Mouse (Mus musculus): Measurements from ENCODE around the gene Trim71. TPM values are rescaled to one million over a fixed set of nuclear protein-coding genes. Genes with fewer than 3 reads are reported as not detected.
"Not testable (repeated sequence)": the region's sequence is repeated elsewhere in the genome, so short reads cannot be mapped to it uniquely, and the experiment has no call there.

The Trim71 gene
- polyA plus RNA-seq, 1 experiment from 2014 or later: 0.46 TPM

DNA sequence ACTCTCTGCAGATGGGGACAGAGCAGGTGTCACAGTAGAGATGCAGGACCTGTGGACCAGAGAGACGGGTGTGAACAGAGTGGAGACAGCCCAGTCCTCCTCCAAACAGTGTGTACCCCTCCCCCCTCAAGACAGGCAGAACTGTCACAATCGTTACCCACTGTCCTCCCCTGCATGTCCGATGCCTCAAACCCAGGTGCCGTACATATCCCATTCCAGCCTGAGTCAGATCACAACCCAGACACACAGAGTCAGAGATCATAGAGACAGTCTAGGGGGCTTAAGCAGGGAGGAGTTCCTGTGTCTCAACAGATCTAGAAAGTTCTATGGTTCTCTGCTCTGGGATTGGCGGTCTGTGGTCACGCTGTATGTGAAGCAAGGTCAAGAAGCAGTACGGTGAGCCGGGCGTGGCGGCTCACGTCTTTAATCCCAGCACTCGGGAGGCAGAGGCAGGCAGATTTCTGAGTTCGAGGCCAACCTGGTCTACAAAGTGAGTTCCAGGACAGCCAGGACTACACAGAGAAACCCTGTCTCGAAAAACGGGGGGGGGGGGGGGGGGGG is 39.0 kb downstream of the Trim71 start:
- H3K9ac ChIP-seq (ENCODE audit: low read depth, low read length): no peak overlapping the region
- peaks cover 15% of the 10 kb centered on the region for H3K4me1 ChIP-seq (replicated peaks; ENCODE audit: insufficient read depth, low read length)
- no peak overlapping the region for H3K4me3 ChIP-seq (replicated peaks; ENCODE audit: low read depth, low read length)
- H3K27ac ChIP-seq: no peak overlapping the region
- no peak for ATAC-seq (replicated peaks; ENCODE audit: low FRiP score, low read depth)
- no peak overlapping the region for H3K4me2 ChIP-seq (ENCODE audit: low read length)
- no peak for DNase-seq (ENCODE audit: low spot score)
- no peaks in the 10 kb centered on the region for H3K36me3 ChIP-seq (ENCODE audit: insufficient read depth, low read length)
- TF ChIP-seq CTCF (IDR thresholded peaks at IDR 0.05; ENCODE audit: low read depth): no peak
- no peaks in the 10 kb centered on the region for H3K27me3 ChIP-seq (ENCODE audit: insufficient read depth, low read length)
- no peaks in the 10 kb centered on the region for H3K9me3 ChIP-seq (replicated peaks; ENCODE audit: low read length)
- WGBS: 85% methylated on average over 13 of the region's 15 CpGs

DNA sequence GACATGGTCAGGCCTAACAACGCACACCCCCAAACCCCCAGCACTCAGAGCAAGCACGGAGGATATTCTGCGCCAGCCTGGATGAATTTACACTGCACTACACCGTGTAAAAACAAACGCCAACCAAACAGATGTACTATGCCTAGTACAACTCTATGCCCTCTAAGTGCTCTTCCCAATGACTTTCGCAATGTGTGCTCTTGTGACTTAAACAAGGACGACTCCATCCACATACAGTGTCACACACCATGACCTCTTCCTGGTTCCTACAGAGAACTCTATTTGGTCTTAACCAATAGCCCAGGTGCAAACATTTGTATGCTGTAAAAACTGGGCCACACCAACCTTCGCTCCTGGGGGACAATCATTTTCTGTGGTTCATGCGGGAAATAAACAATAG is 41.7 kb downstream of the Trim71 start:
- Histone ChIP-seq H3K4me3 (replicated peaks; ENCODE audit: low read depth, low read length) (no peak overlapping the region), H3K36me3 (ENCODE audit: insufficient read depth, low read length) (no peaks in the 10 kb centered on the region), H3K4me1 (replicated peaks; ENCODE audit: insufficient read depth, low read length) (peaks cover 11% of the 10 kb centered on the region), H3K4me2 (ENCODE audit: low read length) (no peak overlapping the region), H3K27me3 (ENCODE audit: insufficient read depth, low read length) (no peaks in the 10 kb centered on the region), H3K9me3 (replicated peaks; ENCODE audit: low read length) (no peaks in the 10 kb centered on the region), H3K9ac (ENCODE audit: low read depth, low read length) (no peak overlapping the region), H3K27ac (no peak overlapping the region)
- ATAC-seq (replicated peaks; ENCODE audit: low FRiP score, low read depth) (no peak), DNase-seq (ENCODE audit: low spot score) (no peak)
- no peak for TF ChIP-seq CTCF (IDR thresholded peaks at IDR 0.05; ENCODE audit: low read depth)
- WGBS: 91% methylated on average over 9 of the region's 9 CpGs

DNA sequence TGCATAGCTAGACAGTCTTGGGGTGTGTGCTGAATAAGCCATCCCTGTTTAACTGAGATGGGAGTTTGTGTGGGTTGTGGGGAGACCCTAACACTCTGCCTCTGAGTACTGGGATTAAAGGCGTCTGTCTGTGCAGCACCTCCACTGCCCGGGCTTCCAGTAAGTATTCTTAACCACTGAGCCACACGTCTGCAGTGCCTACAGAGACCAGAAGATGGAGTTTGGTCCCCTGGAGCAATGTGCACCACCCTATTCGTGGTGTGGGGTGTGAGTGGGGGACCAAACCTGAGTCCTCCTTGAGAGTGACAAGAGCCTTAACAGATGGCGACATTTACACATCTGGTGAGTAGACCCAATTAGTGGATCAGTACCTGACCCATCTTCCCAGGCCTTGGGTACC is 42.1 kb downstream of the Trim71 start:
- peak; percentile 46 for TF ChIP-seq CTCF (IDR thresholded peaks at IDR 0.05; ENCODE audit: low read depth)
- Histone ChIP-seq H3K4me1 (replicated peaks; ENCODE audit: insufficient read depth, low read length) (peaks cover 10% of the 10 kb centered on the region), H3K4me2 (ENCODE audit: low read length) (no peak overlapping the region), H3K27me3 (ENCODE audit: insufficient read depth, low read length) (no peaks in the 10 kb centered on the region), H3K27ac (no peak overlapping the region), H3K9me3 (replicated peaks; ENCODE audit: low read length) (no peaks in the 10 kb centered on the region), H3K9ac (ENCODE audit: low read depth, low read length) (no peak overlapping the region), H3K36me3 (ENCODE audit: insufficient read depth, low read length) (no peaks in the 10 kb centered on the region), H3K4me3 (replicated peaks; ENCODE audit: low read depth, low read length) (no peak overlapping the region)
- DNase-seq (ENCODE audit: low spot score) (no peak), ATAC-seq (replicated peaks; ENCODE audit: low FRiP score, low read depth) (no peak)
- WGBS: 66% methylated on average over 5 of the region's 5 CpGs

DNA sequence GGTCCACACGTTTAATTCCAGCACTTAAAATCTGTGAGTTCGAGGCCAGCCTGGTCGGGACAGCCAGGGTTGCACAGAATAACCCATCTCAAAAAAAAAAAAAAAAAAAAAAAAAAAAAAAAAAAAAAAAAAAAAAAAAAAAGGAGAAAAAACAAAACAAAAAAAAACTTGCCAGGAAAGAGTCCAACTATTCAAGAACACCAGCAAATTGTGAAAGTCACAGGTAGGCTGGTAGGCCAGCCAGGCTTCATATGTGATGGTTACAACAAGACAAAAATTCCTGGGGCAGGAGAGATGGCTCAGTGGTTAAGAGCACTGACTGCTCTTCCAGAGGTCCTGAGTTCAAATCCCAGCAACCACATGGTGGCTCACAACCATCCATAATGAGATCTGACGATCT is 43.6 kb downstream of the Trim71 start:
- H3K9me3 ChIP-seq (replicated peaks; ENCODE audit: low read length); H3K9ac ChIP-seq (ENCODE audit: low read depth, low read length); H3K27ac ChIP-seq; H3K4me2 ChIP-seq (ENCODE audit: low read length); ATAC-seq (replicated peaks; ENCODE audit: low FRiP score, low read depth); H3K4me1 ChIP-seq (replicated peaks; ENCODE audit: insufficient read depth, low read length); H3K27me3 ChIP-seq (ENCODE audit: insufficient read depth, low read length); DNase-seq (ENCODE audit: low spot score); H3K36me3 ChIP-seq (ENCODE audit: insufficient read depth, low read length); H3K4me3 ChIP-seq (replicated peaks; ENCODE audit: low read depth, low read length): not testable (repeated sequence)
- 67% methylated on average over 4 of the region's 4 CpGs for WGBS

DNA sequence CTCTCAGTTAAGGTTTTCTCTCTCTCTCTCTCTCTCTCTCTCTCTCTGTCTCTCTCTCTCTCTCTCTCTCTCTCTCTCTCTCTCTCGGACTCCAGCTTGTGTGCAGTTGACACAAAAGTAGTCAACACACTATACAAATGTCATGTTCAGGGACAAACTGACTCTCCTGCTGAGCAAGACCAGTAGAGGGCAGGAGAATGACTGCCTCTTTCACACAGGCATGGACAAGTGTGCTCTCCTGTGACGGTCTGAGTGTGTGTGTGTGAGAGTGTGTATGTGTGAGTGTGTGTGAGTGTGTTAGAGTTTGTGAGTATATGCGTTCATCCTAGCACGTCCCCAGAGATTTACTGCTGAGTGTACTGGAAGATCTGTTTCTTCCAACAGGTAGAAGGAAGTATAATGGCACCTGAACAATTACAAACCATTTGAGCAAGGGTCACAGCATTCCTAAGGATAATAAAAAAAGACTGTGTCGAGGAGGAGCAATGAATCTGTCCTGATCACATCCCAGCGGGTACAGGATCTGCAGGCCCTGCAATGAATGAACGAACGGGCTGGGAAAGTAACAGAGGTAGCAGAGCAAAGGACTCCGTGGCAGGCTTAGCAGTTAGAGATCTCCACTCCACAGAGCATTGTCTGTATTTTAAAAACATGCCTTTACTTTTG is 45.2 kb downstream of the Trim71 start:
- no peaks in the 10 kb centered on the region for H3K4me1 ChIP-seq (replicated peaks; ENCODE audit: insufficient read depth, low read length)
- peaks cover under 1% of the 10 kb centered on the region; the same call in 1 of the 2 replicates for H3K36me3 ChIP-seq (ENCODE audit: insufficient read depth, low read length)
- peak; percentile 64 for TF ChIP-seq CTCF (IDR thresholded peaks at IDR 0.05; ENCODE audit: low read depth)
- DNase-seq (ENCODE audit: low spot score): no peak
- 0 out of 2 replicates have a peak, but pooled peaks have one; percentile 40 for ATAC-seq (replicated peaks; ENCODE audit: low FRiP score, low read depth)
- no peaks in the 10 kb centered on the region for H3K27me3 ChIP-seq (ENCODE audit: insufficient read depth, low read length)
- H3K27ac ChIP-seq: no peak overlapping the region
- 47% methylated on average over 9 of the region's 9 CpGs for WGBS
- no peak overlapping the region for H3K4me2 ChIP-seq (ENCODE audit: low read length)
- peaks cover 2% of the 10 kb centered on the region for H3K9me3 ChIP-seq (replicated peaks; ENCODE audit: low read length)
- no peak overlapping the region for H3K9ac ChIP-seq (ENCODE audit: low read depth, low read length)
- no peak overlapping the region for H3K4me3 ChIP-seq (replicated peaks; ENCODE audit: low read depth, low read length)

DNA sequence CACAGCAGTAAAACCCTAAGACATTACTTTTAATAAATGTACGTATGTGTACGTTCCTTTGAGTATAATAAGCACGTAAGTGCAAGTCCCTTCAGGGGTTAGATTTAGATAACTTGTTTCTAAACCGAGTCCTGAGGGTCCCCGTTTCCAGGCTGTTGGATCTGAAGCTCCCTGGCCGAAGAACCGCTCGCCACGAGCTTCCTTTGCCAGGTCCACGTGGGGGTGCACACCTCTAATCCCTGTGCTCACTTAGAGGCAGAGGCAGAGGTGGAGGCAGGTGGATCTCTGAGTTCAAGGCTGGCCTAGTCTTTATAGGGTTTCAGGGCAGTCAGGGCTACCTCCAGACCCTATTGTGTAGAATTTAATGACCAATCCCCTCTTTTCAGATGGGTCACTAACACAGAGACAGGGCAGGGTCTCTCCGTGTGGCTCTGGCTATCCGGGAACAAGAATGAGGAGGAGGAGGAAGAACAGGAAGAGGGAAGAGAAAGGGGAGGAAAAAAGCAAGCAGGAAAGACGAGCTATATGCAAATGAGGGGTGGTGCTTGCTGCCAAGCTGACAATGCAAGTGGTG is 46.2 kb downstream of the Trim71 start:
- H3K27ac ChIP-seq: no peak overlapping the region
- DNase-seq (ENCODE audit: low spot score): peak; percentile 33
- no peak overlapping the region for H3K9ac ChIP-seq (ENCODE audit: low read depth, low read length)
- WGBS: 68% methylated on average over 13 of the region's 13 CpGs
- no peak for TF ChIP-seq CTCF (IDR thresholded peaks at IDR 0.05; ENCODE audit: low read depth)
- H3K9me3 ChIP-seq (replicated peaks; ENCODE audit: low read length): peaks cover 11% of the 10 kb centered on the region
- no peak overlapping the region for H3K4me3 ChIP-seq (replicated peaks; ENCODE audit: low read depth, low read length)
- no peak overlapping the region for H3K4me2 ChIP-seq (ENCODE audit: low read length)
- H3K27me3 ChIP-seq (ENCODE audit: insufficient read depth, low read length): no peaks in the 10 kb centered on the region
- H3K4me1 ChIP-seq (replicated peaks; ENCODE audit: insufficient read depth, low read length): no peaks in the 10 kb centered on the region
- H3K36me3 ChIP-seq (ENCODE audit: insufficient read depth, low read length): peaks cover 10% of the 10 kb centered on the region
- no peak for ATAC-seq (replicated peaks; ENCODE audit: low FRiP score, low read depth)
